Comparison of ENCODE assay signal across 26 mouse cellular contexts in genomic region chr4:51969751-51970150, GRCm38 (mm10).
DNase-seq lines count a peak whose midpoint lies in the region; ATAC-seq lines count a peak whose summit lies in the region.
"Had no signal": no experiment of that assay in that cellular context is flagged by ENCODE, and none has a peak within 500 bp of the region (broad histone marks: within the 10 kb centered on the region; RNA-seq: fewer than 3 reads in every experiment).

No protein-coding gene starts in this region.

- no peaks in the 10 kb centered on the region for H3K27me3 ChIP-seq in forebrain, embryonic 14.5 days (replicated peaks; ENCODE audit: control insufficient read depth, insufficient read depth, low read length)
- H3K27me3 ChIP-seq in forebrain, embryonic 10.5 days (ENCODE audit: poor library complexity, severe bottlenecking): no peaks in the 10 kb centered on the region
- H3K27me3 ChIP-seq in liver, embryonic 11.5 days (replicated peaks; ENCODE audit: control insufficient read depth, insufficient read depth, low read length): no peaks in the 10 kb centered on the region
- H3K27me3 ChIP-seq: embryonic facial prominence, embryonic 15.5 days; hindbrain, embryonic 15.5 days; limb, embryonic 13.5 days; liver, embryonic 13.5 days; midbrain, embryonic 15.5 days had no signal

- peak; percentile 40; the same call in 1 of the 2 replicates for ATAC-seq in forebrain, embryonic 14.5 days
- no peak for ATAC-seq in liver, embryonic 11.5 days (replicated peaks; ENCODE audit: low FRiP score)
- ATAC-seq: CD4-positive, CD25-positive, alpha-beta regulatory T cell, adult 4 months; midbrain, embryonic 15.5 days had no signal

- DNase-seq in forebrain, embryonic 14.5 days (ENCODE audit: low spot score): peak; percentile 47
- no peak for DNase-seq in forebrain, embryonic 10.5 days (ENCODE audit: extremely low spot score, low spot score)
- DNase-seq in layer of hippocampus, adult 9-10 months (ENCODE audit: low spot score): peak; percentile 12
- no peak for DNase-seq in layer of hippocampus, postnatal 14 days (ENCODE audit: low spot score in 2 of 2)
- DNase-seq in right cerebral cortex, adult 18-20 months: peak; percentile 2
- no peak for DNase-seq in right cerebral cortex, postnatal 10 days (ENCODE audit: low spot score in 2 of 2)
- no peak for DNase-seq in liver, embryonic 11.5 days (ENCODE audit: low spot score)
- DNase-seq: adrenal gland, postnatal 36 days; cerebellum, adult 11-12 months; cerebellum, postnatal 25 days; embryo, embryonic 11 days; gastrocnemius, postnatal 14 days; heart, adult 11 months; kidney, adult 2 months; liver, embryonic 13.5 days; lung, adult 2 months; lung, postnatal 14 days; right cerebral cortex, postnatal 14 days; thymus, postnatal 14 days had no signal

- H3K4me2 ChIP-seq in forebrain, embryonic 14.5 days (ENCODE audit: low read length): no peak overlapping the region
- H3K4me2 ChIP-seq in liver, embryonic 11.5 days: no peak overlapping the region
- H3K4me2 ChIP-seq: embryonic facial prominence, embryonic 15.5 days; heart, embryonic 11.5 days; hindbrain, embryonic 15.5 days; limb, embryonic 13.5 days; liver, embryonic 13.5 days; midbrain, embryonic 15.5 days had no signal

- WGBS in forebrain, embryonic 14.5 days: 74% methylated on average over 10 of the region's 10 CpGs
- 97% methylated on average over 10 of the region's 10 CpGs for WGBS in forebrain, embryonic 10.5 days
- 86% methylated on average over 10 of the region's 10 CpGs for WGBS in liver, embryonic 11.5 days

- no peaks in the 10 kb centered on the region for H3K4me1 ChIP-seq in forebrain, embryonic 14.5 days (ENCODE audit: control insufficient read depth, insufficient read depth, low read length)
- H3K4me1 ChIP-seq in forebrain, embryonic 10.5 days: no peaks in the 10 kb centered on the region
- H3K4me1 ChIP-seq in liver, embryonic 11.5 days (replicated peaks; ENCODE audit: control insufficient read depth, insufficient read depth, low read length): no peaks in the 10 kb centered on the region
- H3K4me1 ChIP-seq: embryonic facial prominence, embryonic 15.5 days; hindbrain, embryonic 15.5 days; limb, embryonic 13.5 days; liver, embryonic 13.5 days; midbrain, embryonic 15.5 days had no signal

- H3K36me3 ChIP-seq in forebrain, embryonic 14.5 days (ENCODE audit: control insufficient read depth, insufficient read depth, low read length): no peaks in the 10 kb centered on the region
- H3K36me3 ChIP-seq in forebrain, embryonic 10.5 days (replicated peaks): no peaks in the 10 kb centered on the region
- H3K36me3 ChIP-seq in liver, embryonic 11.5 days (ENCODE audit: control insufficient read depth, insufficient read depth, low read length): no peaks in the 10 kb centered on the region
- H3K36me3 ChIP-seq: embryonic facial prominence, embryonic 15.5 days; hindbrain, embryonic 15.5 days; limb, embryonic 13.5 days; liver, embryonic 13.5 days; midbrain, embryonic 15.5 days had no signal

- no peaks in the 10 kb centered on the region for H3K9me3 ChIP-seq in forebrain, embryonic 14.5 days (replicated peaks; ENCODE audit: control insufficient read depth, low read length)
- no peaks in the 10 kb centered on the region for H3K9me3 ChIP-seq in forebrain, embryonic 10.5 days
- H3K9me3 ChIP-seq in liver, embryonic 11.5 days (ENCODE audit: control insufficient read depth, low read length): no peaks in the 10 kb centered on the region
- H3K9me3 ChIP-seq: embryonic facial prominence, embryonic 15.5 days; hindbrain, embryonic 15.5 days; limb, embryonic 13.5 days; liver, embryonic 13.5 days; midbrain, embryonic 15.5 days had no signal

- H3K4me3 ChIP-seq in forebrain, embryonic 14.5 days (ENCODE audit: low read depth, low read length): no peak overlapping the region
- H3K4me3 ChIP-seq in forebrain, embryonic 10.5 days: no peak overlapping the region
- H3K4me3 ChIP-seq in liver, embryonic 11.5 days (ENCODE audit: low read depth, low read length): no peak overlapping the region
- H3K4me3 ChIP-seq: embryonic facial prominence, embryonic 15.5 days; hindbrain, embryonic 15.5 days; limb, embryonic 13.5 days; liver, embryonic 13.5 days; midbrain, embryonic 15.5 days had no signal

- no peak overlapping the region for H3K27ac ChIP-seq in forebrain, embryonic 14.5 days (ENCODE audit: low read depth, low read length)
- H3K27ac ChIP-seq in forebrain, embryonic 10.5 days: no peak overlapping the region
- no peak overlapping the region for H3K27ac ChIP-seq in liver, embryonic 11.5 days (ENCODE audit: low read depth, low read length)
- H3K27ac ChIP-seq: embryonic facial prominence, embryonic 15.5 days; hindbrain, embryonic 15.5 days; kidney, postnatal 0 days; limb, embryonic 13.5 days; liver, embryonic 13.5 days; midbrain, embryonic 15.5 days had no signal

- no peak overlapping the region for H3K9ac ChIP-seq in forebrain, embryonic 14.5 days (ENCODE audit: low read length)
- no peak overlapping the region for H3K9ac ChIP-seq in liver, embryonic 11.5 days (ENCODE audit: low read depth, low read length)
- H3K9ac ChIP-seq: embryonic facial prominence, embryonic 15.5 days; hindbrain, embryonic 15.5 days; limb, embryonic 13.5 days; liver, embryonic 13.5 days; midbrain, embryonic 15.5 days had no signal

Comparison
In these comparisons a context has a peak if more than half of its experiments do, and no peak if none do; other contexts are left out.
1. DNase-seq: peak in forebrain, embryonic 14.5 days (single experiment), layer of hippocampus, adult 9-10 months (single experiment) and right cerebral cortex, adult 18-20 months (single experiment); none in forebrain, embryonic 10.5 days (single experiment), layer of hippocampus, postnatal 14 days (0 of 2), right cerebral cortex, postnatal 10 days (0 of 2) and liver, embryonic 11.5 days (single experiment).